Mouse (Mus musculus) lung, adult 2 months (tissue): ENCODE results near the gene Ankrd6.

Experiments used
- CTCF ChIP-seq: fragments of 200-500 bp; IDR thresholded peaks from 2 replicates; pipeline ENCODE4 v1.5.1; 2011; ENCODE audit warnings: mild to moderate bottlenecking, low read length, control low read depth; ENCODE audit not compliant: insufficient read depth
- POLR2A ChIP-seq: fragments of 200-500 bp; IDR thresholded peaks from 2 replicates; pipeline ENCODE4 v1.6.1; 2011; ENCODE audit warnings: low read depth, mild to moderate bottlenecking, control low read depth, low read length, borderline replicate concordance; ENCODE audit errors: extremely low read depth

DNA sequence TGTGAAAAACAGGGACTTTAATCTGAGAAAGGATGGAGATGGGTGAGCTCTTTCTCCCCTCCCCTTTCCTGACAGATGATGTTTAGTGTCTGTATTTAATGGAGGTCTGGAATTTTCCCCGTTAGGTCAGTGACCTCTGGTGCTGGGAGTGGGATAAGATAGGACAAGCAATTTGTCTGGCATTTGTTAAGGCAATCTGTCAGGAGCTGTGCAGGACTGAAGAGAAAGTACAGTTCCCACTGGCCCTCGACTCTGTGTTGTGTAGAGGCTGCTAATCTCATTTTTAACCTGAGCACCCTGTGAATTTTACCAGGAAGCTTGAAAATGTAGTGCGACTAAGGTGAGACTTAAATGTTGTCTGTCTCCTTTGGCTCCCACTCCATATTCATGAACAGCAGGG is 35.0 kb upstream of the Ankrd6 start:
- TF ChIP-seq CTCF (no peak), POLR2A (no peak)
